Mouse (Mus musculus) heart, postnatal 0 days (tissue): ENCODE data around the gene Prkcq.

ENCODE experiments used
- CTCF ChIP-seq: IDR thresholded peaks from 2 replicates; pipeline ENCODE4 v1.5.1; 2016; ENCODE audit warnings: antibody characterized with exemption, control low read depth, low read depth
- EP300 ChIP-seq: IDR thresholded peaks from 2 replicates; pipeline ENCODE4 v1.6.1; 2016; ENCODE audit warnings: antibody characterized with exemption, low read depth

DNA sequence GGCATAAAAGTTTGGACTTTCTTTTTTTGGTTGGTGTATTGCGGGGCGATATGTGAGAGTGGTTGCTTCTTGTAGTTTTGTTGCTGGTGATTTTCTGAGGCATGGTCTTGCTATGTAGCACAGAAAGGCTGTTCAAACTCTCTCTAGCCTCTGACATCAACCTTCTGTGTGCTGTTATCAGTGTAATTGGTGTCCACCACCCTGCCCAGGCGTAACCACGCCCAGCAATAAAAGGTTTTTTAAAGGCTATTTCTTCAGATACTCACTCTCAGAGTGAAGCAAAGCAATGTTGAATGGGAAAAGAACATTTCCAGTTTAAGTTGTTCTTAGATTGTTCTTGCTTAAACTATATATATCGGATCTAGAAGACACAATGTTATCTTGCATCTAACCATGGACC lies 60.1 kb downstream of the Prkcq start:
- TF ChIP-seq CTCF (no peak), EP300 (no peak)
